Mouse (Mus musculus): Measurements from ENCODE around the gene Mmel1.

Mmel1 gene

DNA sequence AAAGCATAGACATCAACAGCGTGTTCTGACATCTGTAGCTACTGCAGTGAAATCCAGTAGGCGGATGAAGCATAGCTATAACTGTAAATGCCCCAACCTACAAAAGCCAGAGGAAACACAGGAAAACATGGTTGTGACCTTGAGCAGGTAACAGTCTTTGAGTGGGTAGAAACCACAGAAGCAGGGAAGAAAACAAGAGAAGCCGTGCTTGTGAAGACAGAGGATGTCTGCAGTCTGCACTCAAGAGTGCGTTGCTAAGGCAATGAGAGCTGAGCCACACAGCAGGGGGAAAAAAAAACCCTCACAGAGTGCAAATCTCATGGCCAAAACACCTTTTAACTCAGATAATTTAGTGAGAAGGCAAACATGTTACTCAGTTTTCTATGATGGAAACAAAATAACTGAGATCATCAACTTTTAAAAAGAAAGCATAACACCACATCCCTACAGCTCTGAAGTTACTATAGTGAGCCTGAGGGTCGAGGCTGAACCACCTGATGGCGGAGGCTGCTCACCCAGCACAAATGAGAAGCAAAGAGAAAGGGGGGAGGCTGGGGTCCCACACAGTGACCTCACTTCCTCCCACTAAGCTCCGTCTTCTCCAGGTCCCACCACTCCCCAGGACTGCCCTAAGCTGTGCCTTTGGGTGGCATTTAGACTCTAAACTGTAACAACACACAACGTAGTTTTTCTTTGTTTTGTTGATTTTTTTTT, 67.3 kb downstream of the Mmel1 start:
- in situ Hi-C loops (cut with MboI, MseI), result loop anchor here (10.0 kb wide), 1 partner anchor 1088 kb away; the partner anchor contains the start of gene Tnfrsf18

GRCm38 (mm10) chr4:154937746-154938145, 68.4 kb downstream of the Mmel1 start:
- in situ Hi-C loops (cut with MboI, MseI), result loop anchor here (10.0 kb wide), 1 partner anchor 1087 kb away; the partner anchor contains the start of gene Tnfrsf18

GRCm38 (mm10) chr4:154940156-154940555, 70.8 kb downstream of the Mmel1 start:
- in situ Hi-C loops (cut with MboI, MseI), result no loop called here

- in situ Hi-C loops (cut with MboI, MseI), result no loop called here
Measured at GRCm38 (mm10) chr4:154941831-154942230, 72.4 kb downstream of the Mmel1 start.

DNA sequence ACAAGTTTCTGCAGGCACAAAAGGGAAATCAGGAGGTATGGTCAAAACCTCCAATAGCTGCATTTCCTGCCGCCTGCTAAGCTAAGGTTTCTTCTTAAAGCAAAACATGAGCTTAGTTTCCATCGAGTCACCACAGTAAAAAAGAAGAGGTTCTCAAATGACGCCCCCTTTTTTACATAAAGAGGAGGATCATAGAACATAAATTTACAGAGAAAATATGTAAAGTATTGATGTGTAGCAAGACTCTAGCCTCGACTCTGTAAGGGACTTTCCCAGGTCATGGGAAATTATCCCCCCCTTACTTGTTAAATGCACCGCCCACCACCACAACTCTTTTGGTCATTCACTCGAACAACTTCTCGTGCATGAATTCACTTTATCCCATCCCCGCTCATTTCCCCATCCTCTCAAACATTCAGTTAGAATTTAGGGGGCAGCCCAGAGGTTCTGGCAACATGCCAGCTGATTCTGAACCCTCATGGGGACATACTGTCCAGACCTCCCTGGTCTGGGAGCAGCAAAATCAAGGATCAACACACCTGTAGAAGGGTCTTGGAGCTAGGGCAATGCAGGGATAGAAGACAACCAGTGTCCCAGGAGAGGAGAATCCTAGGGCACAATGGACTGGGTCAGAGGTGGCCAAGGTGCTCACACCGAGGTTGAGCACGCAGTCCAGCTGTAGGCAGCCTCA, 73.4 kb downstream of the Mmel1 start:
- in situ Hi-C loops (cut with MboI, MseI), result no loop called here

DNA sequence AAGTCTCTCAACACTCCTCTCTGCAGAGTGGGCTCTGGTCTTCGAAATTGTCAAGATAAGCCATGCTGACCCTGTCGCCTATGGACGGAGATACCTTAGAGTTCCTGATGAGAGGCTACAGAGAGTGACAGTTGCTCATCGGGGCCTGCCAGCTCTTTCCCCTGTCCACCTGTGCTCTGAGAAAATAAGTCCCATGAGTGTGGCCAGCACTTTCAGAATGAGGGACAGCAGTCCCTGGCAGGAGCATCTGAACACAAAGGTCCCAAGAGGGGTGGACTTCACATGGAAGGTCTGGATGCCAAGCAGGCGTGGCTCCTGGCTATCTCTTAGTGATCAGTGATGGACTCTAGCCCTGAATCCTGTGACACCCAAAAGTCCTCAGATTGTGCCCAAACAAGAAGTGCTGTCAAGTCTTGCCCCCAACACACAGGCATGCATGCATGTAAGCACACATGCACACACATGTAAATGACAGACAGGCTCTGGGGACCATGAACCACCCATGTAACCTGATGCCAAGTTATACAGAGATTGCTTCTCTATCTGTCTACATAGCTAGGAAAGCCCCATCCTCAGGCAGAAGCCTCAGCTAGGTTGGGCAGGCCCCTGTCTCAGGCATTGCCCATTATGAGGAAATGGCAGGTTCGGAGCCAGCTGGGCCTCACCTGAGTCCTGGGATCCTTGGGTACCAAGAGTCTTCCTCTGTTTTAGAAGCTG, 74.1 kb downstream of the Mmel1 start:
- in situ Hi-C loops (cut with MboI, MseI), result no loop called here

- in situ Hi-C loops (cut with MboI, MseI), result no loop called here
Measured at GRCm38 (mm10) chr4:154944121-154944590, 74.8 kb downstream of the Mmel1 start.

Measured in T-helper 1 cell (primary cell).